Mouse (Mus musculus) gastrocnemius, postnatal 14 days (tissue): ENCODE measurements around the gene Ryr1. TPM values are rescaled to one million over a fixed set of nuclear protein-coding genes. Genes with fewer than 3 reads are reported as not detected.

ENCODE experiments used
- DNase-seq: peaks from one replicate; pipeline ENCODE4 v3.0.0; 2021; ENCODE audit warnings: mixed read lengths
- intact Hi-C: fragments of 180-260 bp; cut with DNase I; formaldehyde crosslinking; loops from one replicate; pipeline ENCODE4 v1.15.1; 2025; ENCODE audit warnings: low total_unique reads
- total RNA-seq, 2 experiments: library from RNA; stranded (reverse); gene quantifications; 2 replicates each; pipeline ENCODE4 v1.2.3; 2021

The Ryr1 gene
- total RNA-seq, 2 experiments from 2014 or later = 746 to 901 TPM

- no peak for DNase-seq
- intact Hi-C loops = no loop called here
Measured at GRCm38 (mm10) chr7:29043674-29044057, 81.3 kb downstream of the Ryr1 start.

- peak; percentile 78 for DNase-seq
- intact Hi-C loops = no loop called here
Measured at GRCm38 (mm10) chr7:29043016-29043673, 81.8 kb downstream of the Ryr1 start.

- DNase-seq = no peak
- intact Hi-C loops = no loop called here
Measured at GRCm38 (mm10) chr7:29041194-29041593, 83.8 kb downstream of the Ryr1 start.

- no peak for DNase-seq
Measured at GRCm38 (mm10) chr7:29039985-29040661, 84.9 kb downstream of the Ryr1 start.

GRCm38 (mm10) chr7:29039604-29039984 lies 85.4 kb downstream of the Ryr1 start:
- DNase-seq = peak; percentile 72
- intact Hi-C loops = no loop called here

More at GRCm38 (mm10) chr7:29039985-29040661, 84.9 kb downstream of the Ryr1 start:
- intact Hi-C loops = no loop called here

GRCm38 (mm10) chr7:29037261-29037660 lies 87.7 kb downstream of the Ryr1 start:
- intact Hi-C loops = no loop called here
- no peak for DNase-seq

- intact Hi-C loops = no loop called here
- DNase-seq = no peak
Measured at GRCm38 (mm10) chr7:29032685-29033084, 92.3 kb downstream of the Ryr1 start.

- intact Hi-C loops = no loop called here
- no peak for DNase-seq
Measured at GRCm38 (mm10) chr7:29031641-29032040, 93.3 kb downstream of the Ryr1 start.

- DNase-seq = no peak
- intact Hi-C loops = no loop called here
Measured at GRCm38 (mm10) chr7:29029690-29030656, 95.0 kb downstream of the Ryr1 start.

GRCm38 (mm10) chr7:29028761-29029160 lies 96.2 kb downstream of the Ryr1 start:
- intact Hi-C loops = no loop called here
- no peak for DNase-seq

GRCm38 (mm10) chr7:29026811-29027210 lies 98.2 kb downstream of the Ryr1 start:
- intact Hi-C loops = no loop called here
- no peak for DNase-seq

- intact Hi-C loops = no loop called here
Measured at GRCm38 (mm10) chr7:29026195-29026594, 98.8 kb downstream of the Ryr1 start.

GRCm38 (mm10) chr7:29025566-29025965 lies 99.4 kb downstream of the Ryr1 start:
- no peak for DNase-seq
- intact Hi-C loops = no loop called here

More at GRCm38 (mm10) chr7:29026195-29026594, 98.8 kb downstream of the Ryr1 start:
- DNase-seq = no peak

- intact Hi-C loops = no loop called here
- DNase-seq = no peak
Measured at GRCm38 (mm10) chr7:29023514-29023913, 101.5 kb downstream of the Ryr1 start.

GRCm38 (mm10) chr7:29022479-29022878 lies 102.5 kb downstream of the Ryr1 start:
- intact Hi-C loops = no loop called here
- DNase-seq = no peak

- intact Hi-C loops = no loop called here
- DNase-seq = no peak
Measured at GRCm38 (mm10) chr7:29019447-29020220, 105.3 kb downstream of the Ryr1 start.

- intact Hi-C loops = no loop called here
- no peak for DNase-seq
Measured at GRCm38 (mm10) chr7:29017222-29017621, 107.8 kb downstream of the Ryr1 start.

GRCm38 (mm10) chr7:29016440-29016839 lies 108.5 kb downstream of the Ryr1 start:
- intact Hi-C loops = no loop called here
- DNase-seq = no peak

GRCm38 (mm10) chr7:29014984-29015383 lies 110.0 kb downstream of the Ryr1 start:
- intact Hi-C loops = no loop called here
- no peak for DNase-seq
